Mouse (Mus musculus) kidney, adult 2 months (tissue): Measurements from ENCODE around the gene Tmem213.

Source experiments
- CTCF ChIP-seq: fragments of 200-500 bp; conservative IDR thresholded peaks from 2 replicates; pipeline ENCODE4 v1.5.1; 2011; ENCODE audit warnings: low read depth, mild to moderate bottlenecking, control low read depth, low read length, moderate library complexity, mixed read lengths; ENCODE audit not compliant: insufficient read depth, insufficient read length
- POLR2A ChIP-seq: fragments of 200-500 bp; IDR thresholded peaks from one replicate; pipeline ENCODE4 v1.6.1; 2011; ENCODE audit warnings: low read depth, low read length, control low read depth

- TF ChIP-seq CTCF (no peak), POLR2A (no peak)
These were observed 1.8 kb downstream of the Tmem213 start for GRCm38 (mm10) chr6:38110859-38111258.
